Mouse (Mus musculus) neural tube, embryonic 14.5 days (tissue): ENCODE measurements at regions not wholly inside any gene's neighbourhood (a gene's known extent, or its start where the extent isn't known, plus 50 kb on each side); places are given as distances from the start of the nearest gene placed in this dataset.
A peak's percentile ranks its signal among the peaks of the same experiment; 100 is the strongest.
"Not testable (repeated sequence)": the region's sequence is repeated elsewhere in the genome, so short reads cannot be mapped to it uniquely, and the experiment has no call there.

ENCODE experiments used
- ATAC-seq: fragments of 200-750 bp; cut with Nextera tagmentation; 2 replicates; pipeline ENCODE4 v1.8.0; 2017; ENCODE audit warnings: low read depth, mild to moderate bottlenecking, moderate TSS enrichment, moderate library complexity
- H3K27ac ChIP-seq: fragments of 300-500 bp; sonication (generic); 2 replicates; pipeline ENCODE4 v1.5.1; 2014; ENCODE audit warnings: low read depth, mild to moderate bottlenecking, control low read depth, low read length, moderate library complexity, mixed read lengths
- H3K27me3 ChIP-seq: fragments of 300-500 bp; sonication (generic); 2 replicates; pipeline ENCODE4 v1.6.1; 2014; ENCODE audit warnings: low read length; ENCODE audit not compliant: control insufficient read depth, insufficient read depth
- H3K36me3 ChIP-seq: fragments of 300-500 bp; sonication (generic); 2 replicates; pipeline ENCODE4 v1.6.1; 2014; ENCODE audit warnings: low read length, mixed read lengths; ENCODE audit not compliant: control insufficient read depth, insufficient read depth
- H3K4me1 ChIP-seq: fragments of 300-500 bp; sonication (generic); 2 replicates; pipeline ENCODE4 v1.6.1; 2014; ENCODE audit warnings: low read length; ENCODE audit not compliant: control insufficient read depth, insufficient read depth
- H3K4me2 ChIP-seq: fragments of 300-500 bp; sonication (generic); 2 replicates; pipeline ENCODE4 v1.6.1; 2014; ENCODE audit warnings: mild to moderate bottlenecking, low read depth, low read length, control low read depth
- H3K4me3 ChIP-seq: fragments of 300-500 bp; sonication (generic); 2 replicates; pipeline ENCODE4 v1.5.1; 2014; ENCODE audit warnings: low read depth, low read length, control low read depth, mixed read lengths
- H3K9ac ChIP-seq: fragments of 300-500 bp; sonication (generic); replicated peaks from 2 replicates; pipeline ENCODE4 v1.6.1; 2014; ENCODE audit warnings: low read depth, mild to moderate bottlenecking, control low read depth, low read length, mixed read lengths
- H3K9me3 ChIP-seq: fragments of 300-500 bp; sonication (generic); 2 replicates; pipeline ENCODE4 v1.6.1; 2016; ENCODE audit warnings: low read length; ENCODE audit not compliant: control insufficient read depth
- WGBS: fragments of 180-500 bp; shearing (Covaris S2); extraction: QIAGEN DNeasy Blood & Tissue Kit; methylation state at CpG from one replicate; pipeline ENCODE4 v1.1.7; 2014; 5-methylcytosine and 5-hydroxymethylcytosine counted together

- 0% methylated on average over 3 of the region's 6 CpGs for WGBS
- not testable (repeated sequence) for H3K4me3 ChIP-seq, H3K9ac ChIP-seq, H3K9me3 ChIP-seq, H3K4me2 ChIP-seq, H3K27me3 ChIP-seq, H3K4me1 ChIP-seq, H3K36me3 ChIP-seq, H3K27ac ChIP-seq
- peak; percentile 63; the same call in 1 of the 2 replicates for ATAC-seq
Measured at GRCm38 (mm10) chr6:123930951-123931350, 77.7 kb upstream of the Vmn2r25 start.

GRCm38 (mm10) chr6:123937930-123938329 lies 84.7 kb upstream of the Vmn2r25 start:
- WGBS = 95% methylated on average over 2 of the region's 2 CpGs
- no peaks in the 10 kb centered on the region for H3K36me3 ChIP-seq
- H3K27me3 ChIP-seq = no peaks in the 10 kb centered on the region
- no peak overlapping the region for H3K27ac ChIP-seq
- H3K9me3 ChIP-seq = no peaks in the 10 kb centered on the region
- no peak overlapping the region for H3K4me2 ChIP-seq
- H3K9ac ChIP-seq = no peak overlapping the region
- ATAC-seq = no peak
- H3K4me3 ChIP-seq = no peak overlapping the region
- no peaks in the 10 kb centered on the region for H3K4me1 ChIP-seq

DNA sequence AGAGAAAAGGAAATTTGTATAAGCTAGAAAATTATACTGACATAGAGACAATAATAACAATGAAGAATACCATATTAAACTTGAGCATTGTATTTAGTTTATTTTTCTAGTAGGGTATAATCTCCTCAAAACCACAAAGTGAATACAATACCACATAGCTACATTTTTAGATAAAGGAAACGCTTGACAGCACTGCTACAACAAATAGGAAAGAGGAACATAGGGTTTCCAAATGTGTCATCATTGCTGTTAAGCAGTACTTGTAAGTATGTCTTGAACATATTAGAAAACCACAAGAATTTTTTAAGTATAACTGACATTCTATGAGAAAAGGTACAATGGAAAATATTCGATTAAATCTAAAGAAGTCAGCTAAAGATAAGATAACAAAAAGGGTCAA lies 63.0 kb upstream of the Vmn2r26 start:
- H3K9me3 ChIP-seq = no peaks in the 10 kb centered on the region
- no peak overlapping the region for H3K4me3 ChIP-seq
- no peak overlapping the region for H3K9ac ChIP-seq
- no peaks in the 10 kb centered on the region for H3K27me3 ChIP-seq
- no peak for ATAC-seq
- H3K4me2 ChIP-seq = no peak overlapping the region
- H3K4me1 ChIP-seq = no peaks in the 10 kb centered on the region
- no peak overlapping the region for H3K27ac ChIP-seq
- WGBS = 87% methylated on average over 2 of the region's 2 CpGs
- no peaks in the 10 kb centered on the region for H3K36me3 ChIP-seq

DNA sequence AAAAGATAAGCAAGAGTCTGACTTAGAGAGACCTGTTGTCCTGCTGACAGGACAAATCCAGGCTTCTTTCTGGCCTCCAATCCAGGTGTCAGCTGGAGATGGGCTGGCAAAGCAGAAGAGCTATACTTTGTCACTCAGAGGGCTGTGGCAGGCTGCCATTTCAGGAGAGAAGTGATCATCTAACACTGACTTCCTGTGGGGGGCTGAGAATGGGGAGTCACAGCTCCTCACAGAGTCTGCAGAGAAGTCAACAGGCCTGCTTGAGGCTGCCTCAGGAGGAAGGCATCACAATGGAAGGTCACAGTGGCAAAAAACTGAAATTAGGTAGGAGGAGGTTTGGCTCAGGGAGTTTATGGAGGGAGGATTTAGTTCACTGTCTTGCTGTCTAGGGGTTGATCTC lies 53.2 kb upstream of the Vmn2r26 start:
- Histone ChIP-seq H3K27ac (no peak overlapping the region), H3K4me2 (no peak overlapping the region), H3K9ac (no peak overlapping the region), H3K9me3 (no peaks in the 10 kb centered on the region), H3K27me3 (no peaks in the 10 kb centered on the region), H3K4me3 (no peak overlapping the region), H3K4me1 (no peaks in the 10 kb centered on the region), H3K36me3 (no peaks in the 10 kb centered on the region)
- no peak for ATAC-seq
